Mouse (Mus musculus) forebrain, embryonic 10.5 days (tissue): ENCODE data around the gene Ltv1. TPM values are rescaled to one million over a fixed set of nuclear protein-coding genes. Genes with fewer than 3 reads are reported as not detected.

Experiments used
- DNase-seq: peaks from one replicate; pipeline ENCODE4 v3.0.0-alpha.2; 2017; ENCODE audit warnings: low spot score; ENCODE audit errors: extremely low spot score
- H3K27ac ChIP-seq: fragments of 300-500 bp; sonication (generic); 2 replicates; pipeline ENCODE4 v1.5.1; 2016; ENCODE audit warnings: mild to moderate bottlenecking
- H3K27me3 ChIP-seq: fragments of 300-500 bp; sonication (generic); 2 replicates; pipeline ENCODE4 v1.6.1; 2016; ENCODE audit warnings: mild to moderate bottlenecking; ENCODE audit not compliant: poor library complexity, severe bottlenecking
- H3K36me3 ChIP-seq: fragments of 300-500 bp; sonication (generic); replicated peaks from 2 replicates; pipeline ENCODE4 v1.6.1; 2016; ENCODE audit warnings: mild to moderate bottlenecking, moderate library complexity
- H3K4me1 ChIP-seq: fragments of 300-500 bp; sonication (generic); 2 replicates; pipeline ENCODE4 v1.6.1; 2016
- H3K4me3 ChIP-seq: fragments of 300-500 bp; sonication (generic); 2 replicates; pipeline ENCODE4 v1.5.1; 2016; ENCODE audit warnings: mild to moderate bottlenecking, moderate library complexity
- H3K9me3 ChIP-seq: fragments of 300-500 bp; sonication (generic); 2 replicates; pipeline ENCODE4 v1.6.1; 2016; ENCODE audit warnings: mild to moderate bottlenecking, moderate library complexity
- WGBS: fragments of 180-500 bp; shearing (Covaris S2); methylation state at CpG from one replicate; pipeline ENCODE4 v1.1.7; 2016; 5-methylcytosine and 5-hydroxymethylcytosine counted together
- polyA plus RNA-seq: library from polyadenylated mRNA; unstranded; fragments of >200 nt; fragmentation: Nextera tagmentation; extraction: Ambion mirVana; gene quantifications from 2 replicates; pipeline ENCODE4 v1.2.1, GENCODE M21; 2016

Ltv1 gene
- polyA plus RNA-seq, 1 experiment from 2014 or later = 82.0 TPM

- Histone ChIP-seq H3K9me3 (no peaks in the 10 kb centered on the region), H3K4me1 (no peaks in the 10 kb centered on the region), H3K36me3 (peaks cover 92% of the 10 kb centered on the region), H3K27ac (no peak overlapping the region), H3K27me3 (no peaks in the 10 kb centered on the region), H3K4me3 (no peak overlapping the region)
- 96% methylated on average over 7 of the region's 7 CpGs for WGBS
- no peak for DNase-seq
Observed at GRCm38 (mm10) chr10:13180211-13180610, 12.8 kb downstream of the Ltv1 start.

- Histone ChIP-seq H3K9me3 (no peaks in the 10 kb centered on the region), H3K27ac (no peak within 1 kb of the TSS), H3K4me3 (no peak within 1 kb of the TSS), H3K4me1 (0 out of 2 replicates have a peak, but pooled peaks cover under 1% of the 10 kb centered on the region), H3K27me3 (no peaks in the 10 kb centered on the region), H3K36me3 (peaks cover 75% of the 10 kb centered on the region)
- WGBS = 85% methylated on average over 7 of the region's 7 CpGs
- no peak for DNase-seq
Observed at GRCm38 (mm10) chr10:13177973-13178624, 14.9 kb downstream of the Ltv1 start, which contains the start of gene Zc2hc1b. Gene Zc2hc1b, minus strand, starts transcription at chr10:13178023.

- Histone ChIP-seq H3K36me3 (peaks cover 54% of the 10 kb centered on the region), H3K27ac (no peak overlapping the region)
- 96% methylated on average over 7 of the region's 7 CpGs for WGBS
Observed at GRCm38 (mm10) chr10:13175866-13176265, 17.1 kb downstream of the Ltv1 start.

GRCm38 (mm10) chr10:13172798-13173221 is 20.2 kb downstream of the Ltv1 start:
- DNase-seq = no peak
- H3K9me3 ChIP-seq = no peaks in the 10 kb centered on the region
- 77% methylated on average over 10 of the region's 10 CpGs for WGBS

More at GRCm38 (mm10) chr10:13175866-13176265, 17.1 kb downstream of the Ltv1 start:
- Histone ChIP-seq H3K4me1 (peaks cover 15% of the 10 kb centered on the region), H3K27me3 (no peaks in the 10 kb centered on the region), H3K9me3 (no peaks in the 10 kb centered on the region), H3K4me3 (no peak overlapping the region)
- no peak for DNase-seq

GRCm38 (mm10) chr10:13171461-13171860 is 21.5 kb downstream of the Ltv1 start:
- 68% methylated on average over 2 of the region's 2 CpGs for WGBS
- Histone ChIP-seq H3K36me3 (peaks cover 9% of the 10 kb centered on the region), H3K27ac (peak overlapping the region; percentile 48; the same call in 1 of the 2 replicates), H3K4me3 (no peak overlapping the region), H3K27me3 (no peaks in the 10 kb centered on the region), H3K9me3 (no peaks in the 10 kb centered on the region), H3K4me1 (peaks cover 37% of the 10 kb centered on the region)
- no peak for DNase-seq

More at GRCm38 (mm10) chr10:13172798-13173221, 20.2 kb downstream of the Ltv1 start:
- peak overlapping the region; percentile 49 for H3K27ac ChIP-seq
- peaks cover 37% of the 10 kb centered on the region for H3K4me1 ChIP-seq
- H3K4me3 ChIP-seq = no peak overlapping the region
- H3K27me3 ChIP-seq = no peaks in the 10 kb centered on the region
- H3K36me3 ChIP-seq = peaks cover 23% of the 10 kb centered on the region

GRCm38 (mm10) chr10:13170739-13171448 is 22.1 kb downstream of the Ltv1 start:
- H3K9me3 ChIP-seq = no peaks in the 10 kb centered on the region
- no peak overlapping the region for H3K27ac ChIP-seq
- no peak overlapping the region for H3K4me3 ChIP-seq
- WGBS = 64% methylated on average over 12 of the region's 12 CpGs
- peaks cover 37% of the 10 kb centered on the region for H3K4me1 ChIP-seq
- H3K36me3 ChIP-seq = peaks cover 4% of the 10 kb centered on the region; the same call in 1 of the 2 replicates
- no peaks in the 10 kb centered on the region for H3K27me3 ChIP-seq
- no peak for DNase-seq

GRCm38 (mm10) chr10:13168461-13168860 is 24.5 kb downstream of the Ltv1 start:
- Histone ChIP-seq H3K4me3 (no peak overlapping the region), H3K4me1 (peaks cover 37% of the 10 kb centered on the region), H3K9me3 (peaks cover 4% of the 10 kb centered on the region; the same call in 1 of the 2 replicates), H3K27me3 (no peaks in the 10 kb centered on the region), H3K36me3 (no peaks in the 10 kb centered on the region), H3K27ac (peak overlapping the region; percentile 58; the same call in 1 of the 2 replicates)
- no peak for DNase-seq
- WGBS = 90% methylated on average over 5 of the region's 5 CpGs

GRCm38 (mm10) chr10:13162031-13162430 is 30.9 kb downstream of the Ltv1 start:
- no peak overlapping the region for H3K27ac ChIP-seq
- H3K4me1 ChIP-seq = no peaks in the 10 kb centered on the region
- no peak overlapping the region for H3K4me3 ChIP-seq
- peaks cover 8% of the 10 kb centered on the region; the same call in 1 of the 2 replicates for H3K9me3 ChIP-seq
- no peaks in the 10 kb centered on the region for H3K27me3 ChIP-seq
- no peaks in the 10 kb centered on the region for H3K36me3 ChIP-seq
- DNase-seq = no peak
- WGBS = 87% methylated on average over 4 of the region's 4 CpGs

- Histone ChIP-seq H3K27me3 (no peaks in the 10 kb centered on the region), H3K27ac (no peak overlapping the region)
- WGBS = 94% methylated on average over 4 of the region's 4 CpGs
Observed at GRCm38 (mm10) chr10:13160913-13161312, 32.1 kb downstream of the Ltv1 start.

GRCm38 (mm10) chr10:13155377-13155776 is 37.6 kb downstream of the Ltv1 start:
- Histone ChIP-seq H3K36me3 (no peaks in the 10 kb centered on the region), H3K4me1 (peaks cover 15% of the 10 kb centered on the region), H3K27ac (peak overlapping the region; percentile 67; the same call in 1 of the 2 replicates), H3K27me3 (no peaks in the 10 kb centered on the region), H3K9me3 (peaks cover 4% of the 10 kb centered on the region; the same call in 1 of the 2 replicates), H3K4me3 (no peak overlapping the region)
- 72% methylated on average over 5 of the region's 5 CpGs for WGBS
- no peak for DNase-seq

More at GRCm38 (mm10) chr10:13160913-13161312, 32.1 kb downstream of the Ltv1 start:
- H3K36me3 ChIP-seq = no peaks in the 10 kb centered on the region
- DNase-seq = no peak
- H3K4me1 ChIP-seq = no peaks in the 10 kb centered on the region; the same call in 1 of the 2 replicates
- peaks cover 8% of the 10 kb centered on the region; the same call in 1 of the 2 replicates for H3K9me3 ChIP-seq
- H3K4me3 ChIP-seq = no peak overlapping the region

GRCm38 (mm10) chr10:13152811-13153364 is 40.1 kb downstream of the Ltv1 start:
- peaks cover 18% of the 10 kb centered on the region for H3K4me1 ChIP-seq
- peak; percentile 7 for DNase-seq
- 90% methylated on average over 4 of the region's 4 CpGs for WGBS
- H3K27ac ChIP-seq = no peak overlapping the region
- no peaks in the 10 kb centered on the region for H3K36me3 ChIP-seq
- H3K27me3 ChIP-seq = no peaks in the 10 kb centered on the region
- no peak overlapping the region for H3K4me3 ChIP-seq
- H3K9me3 ChIP-seq = 0 out of 2 replicates have a peak, but pooled peaks cover under 1% of the 10 kb centered on the region

GRCm38 (mm10) chr10:13151353-13151752 is 41.6 kb downstream of the Ltv1 start:
- Histone ChIP-seq H3K4me1 (peaks cover 18% of the 10 kb centered on the region), H3K9me3 (no peaks in the 10 kb centered on the region), H3K27ac (peak overlapping the region; percentile 40; the same call in 1 of the 2 replicates), H3K27me3 (no peaks in the 10 kb centered on the region), H3K36me3 (no peaks in the 10 kb centered on the region), H3K4me3 (no peak overlapping the region)
- WGBS = 87% methylated on average over 5 of the region's 5 CpGs
- peak; percentile 10 for DNase-seq
